Mouse (Mus musculus): ENCODE data around the gene Akap8. TPM values are rescaled to one million over a fixed set of nuclear protein-coding genes. Genes with fewer than 3 reads are reported as not detected.

The Akap8 gene
- 52.9 and 60.8 TPM in 2 replicates for polyA plus RNA-seq (2015; fragmentation: Nextera tagmentation; extraction: Ambion mirVana)

GRCm38 (mm10) chr17:32320597-32321389, at the start of gene Akap8:
Gene Akap8 (minus strand): TSS chr17:32321238.

GRCm38 (mm10) chr17:32350382-32350983, 29.4 kb upstream of the Akap8 start, which contains the start of gene Akap8l:
Gene Akap8l (minus strand): TSS chr17:32350607.

GRCm38 (mm10) chr17:32284262-32285137, 36.5 kb downstream of the Akap8 start, which contains the start of gene Brd4:
Gene Brd4 (minus strand): TSS chr17:32284722.

Other genes with a start within 250 kb of the Akap8 start
- 5.8 and 7.3 TPM in 2 replicates for gene Notch3, start 154.4 kb downstream of the Akap8 start, polyA plus RNA-seq (2015; fragmentation: Nextera tagmentation; extraction: Ambion mirVana)
- gene Ephx3, start 131.7 kb downstream of the Akap8 start, polyA plus RNA-seq (2015; fragmentation: Nextera tagmentation; extraction: Ambion mirVana): 0.59 and 0.65 TPM in 2 replicates
- gene Brd4, start 36.5 kb downstream of the Akap8 start, polyA plus RNA-seq (2015; fragmentation: Nextera tagmentation; extraction: Ambion mirVana): 62.3 and 73.1 TPM in 2 replicates
- 98.6 and 126 TPM in 2 replicates for gene Akap8l, start 29.4 kb upstream of the Akap8 start, polyA plus RNA-seq (2015; fragmentation: Nextera tagmentation; extraction: Ambion mirVana)
- gene Wiz, start 68.2 kb upstream of the Akap8 start, polyA plus RNA-seq (2015; fragmentation: Nextera tagmentation; extraction: Ambion mirVana): 27.1 and 30.0 TPM in 2 replicates
- 0.95 and 1.1 TPM in 2 replicates for gene Rasal3, start 82.3 kb upstream of the Akap8 start, polyA plus RNA-seq (2015; fragmentation: Nextera tagmentation; extraction: Ambion mirVana)
- not detected in 2 replicates for gene Pglyrp2, start 102.9 kb upstream of the Akap8 start, polyA plus RNA-seq (2015; fragmentation: Nextera tagmentation; extraction: Ambion mirVana)
- gene Cyp4f39, start 131.5 kb upstream of the Akap8 start, polyA plus RNA-seq (2015; fragmentation: Nextera tagmentation; extraction: Ambion mirVana): 1.3 and 1.4 TPM in 2 replicates
- 10.0 and 10.3 TPM in 2 replicates for gene Cyp4f17, start 184.8 kb upstream of the Akap8 start, polyA plus RNA-seq (2015; fragmentation: Nextera tagmentation; extraction: Ambion mirVana)
- gene Cyp4f16, start 215.3 kb upstream of the Akap8 start, polyA plus RNA-seq (2015; fragmentation: Nextera tagmentation; extraction: Ambion mirVana): 15.5 and 16.3 TPM in 2 replicates

Data from neural tube, postnatal 0 days (tissue).